Mouse (Mus musculus) limb, embryonic 10.5 days (tissue): ENCODE data around the gene Dgkh. TPM values are rescaled to one million over a fixed set of nuclear protein-coding genes. Genes with fewer than 3 reads are reported as not detected.

Experiments
- DNase-seq: peaks from one replicate; pipeline ENCODE4 v3.0.0-alpha.2; 2017; ENCODE audit warnings: low spot score
- H3K27ac ChIP-seq: fragments of 300-500 bp; sonication (generic); 2 replicates; pipeline ENCODE4 v1.5.1; 2016; ENCODE audit warnings: mild to moderate bottlenecking
- H3K27me3 ChIP-seq: fragments of 300-500 bp; sonication (generic); 2 replicates; pipeline ENCODE4 v1.6.1; 2016; ENCODE audit warnings: low read depth, mild to moderate bottlenecking; ENCODE audit not compliant: poor library complexity, severe bottlenecking
- H3K36me3 ChIP-seq: fragments of 300-500 bp; sonication (generic); 2 replicates; pipeline ENCODE4 v1.6.1; 2016; ENCODE audit warnings: mild to moderate bottlenecking, moderate library complexity
- H3K4me1 ChIP-seq: fragments of 300-500 bp; sonication (generic); 2 replicates; pipeline ENCODE4 v1.6.1; 2016
- H3K4me3 ChIP-seq: fragments of 300-500 bp; sonication (generic); 2 replicates; pipeline ENCODE4 v1.5.1; 2016; ENCODE audit warnings: mild to moderate bottlenecking, moderate library complexity
- H3K9me3 ChIP-seq: fragments of 300-500 bp; sonication (generic); replicated peaks from 2 replicates; pipeline ENCODE4 v1.6.1; 2016; ENCODE audit warnings: mild to moderate bottlenecking
- WGBS: fragments of 180-500 bp; shearing (Covaris S2); methylation state at CpG from one replicate; pipeline ENCODE4 v1.1.7; 2016; 5-methylcytosine and 5-hydroxymethylcytosine counted together
- polyA plus RNA-seq: library from polyadenylated mRNA; unstranded; fragments of >200 nt; fragmentation: Nextera tagmentation; extraction: Ambion mirVana; gene quantifications from 2 replicates; pipeline ENCODE4 v1.2.1, GENCODE M21; 2016

The Dgkh gene
- polyA plus RNA-seq, 1 experiment from 2014 or later: 0.93 TPM

GRCm38 (mm10) chr14:78705616-78706015 is 27.0 kb downstream of the Dgkh start:
- H3K9me3 ChIP-seq: no peaks in the 10 kb centered on the region
- WGBS: 90% methylated on average over 3 of the region's 3 CpGs
- H3K27ac ChIP-seq: no peak overlapping the region

DNA sequence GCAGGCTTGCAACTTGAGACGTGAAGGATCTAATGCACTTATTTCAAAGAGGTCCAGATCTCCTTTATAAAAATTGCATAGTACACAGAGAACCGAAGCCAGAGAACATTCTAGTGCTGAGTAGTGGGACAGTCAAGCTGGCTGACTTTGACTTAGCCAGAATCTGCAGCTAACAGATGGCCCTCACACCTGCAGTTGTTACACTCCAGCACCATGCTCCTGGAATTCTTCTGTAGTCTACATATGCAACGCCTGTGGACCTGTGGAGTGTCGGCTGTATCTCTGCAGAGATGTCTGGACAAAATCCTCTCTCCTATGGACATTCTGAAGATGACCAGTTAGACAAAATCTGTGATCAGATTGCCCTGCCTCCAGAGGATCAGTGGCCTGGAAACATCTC is 28.6 kb downstream of the Dgkh start:
- Histone ChIP-seq H3K4me1 (peaks cover 4% of the 10 kb centered on the region; the same call in 1 of the 2 replicates), H3K27ac (no peak overlapping the region), H3K36me3 (no peaks in the 10 kb centered on the region), H3K9me3 (no peaks in the 10 kb centered on the region), H3K27me3 (no peaks in the 10 kb centered on the region), H3K4me3 (no peak overlapping the region)
- no peak for DNase-seq
- WGBS: 94% methylated on average over 4 of the region's 4 CpGs

More at GRCm38 (mm10) chr14:78705616-78706015, 27.0 kb downstream of the Dgkh start:
- no peaks in the 10 kb centered on the region for H3K27me3 ChIP-seq
- no peaks in the 10 kb centered on the region for H3K36me3 ChIP-seq
- DNase-seq: no peak
- no peaks in the 10 kb centered on the region for H3K4me1 ChIP-seq
- no peak overlapping the region for H3K4me3 ChIP-seq

DNA sequence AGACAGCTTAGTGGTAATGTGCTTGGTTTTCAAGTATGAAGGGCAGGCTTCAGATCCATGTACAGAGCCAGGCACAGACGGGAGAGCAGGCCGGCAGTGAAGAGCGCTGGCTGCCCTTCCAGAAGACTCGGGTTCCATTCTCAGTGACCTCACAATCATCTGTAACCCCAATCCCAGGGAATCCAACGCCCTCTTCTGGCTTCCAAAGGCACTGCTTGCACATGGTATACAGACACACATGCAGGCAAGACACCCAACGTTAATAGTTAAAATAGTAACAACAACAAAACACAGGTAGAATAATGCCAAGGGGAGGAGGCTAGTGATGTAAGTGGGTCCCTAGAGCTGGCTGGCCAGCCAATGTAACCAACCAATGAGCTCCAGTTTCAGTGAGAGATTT is 29.2 kb downstream of the Dgkh start:
- 84% methylated on average over 6 of the region's 6 CpGs for WGBS
- Histone ChIP-seq H3K27ac (no peak overlapping the region), H3K4me3 (no peak overlapping the region), H3K27me3 (no peaks in the 10 kb centered on the region), H3K36me3 (no peaks in the 10 kb centered on the region), H3K9me3 (no peaks in the 10 kb centered on the region), H3K4me1 (peaks cover 4% of the 10 kb centered on the region; the same call in 1 of the 2 replicates)
- no peak for DNase-seq

GRCm38 (mm10) chr14:78702048-78702447 is 30.5 kb downstream of the Dgkh start:
- no peak overlapping the region for H3K4me3 ChIP-seq
- WGBS: 84% methylated on average over 4 of the region's 4 CpGs
- no peak for DNase-seq
- H3K36me3 ChIP-seq: no peaks in the 10 kb centered on the region
- H3K4me1 ChIP-seq: peaks cover 4% of the 10 kb centered on the region; the same call in 1 of the 2 replicates
- no peaks in the 10 kb centered on the region for H3K27me3 ChIP-seq
- no peaks in the 10 kb centered on the region for H3K9me3 ChIP-seq
- H3K27ac ChIP-seq: no peak overlapping the region

- no peak for DNase-seq
- H3K9me3 ChIP-seq: no peaks in the 10 kb centered on the region
- no peaks in the 10 kb centered on the region for H3K27me3 ChIP-seq
- WGBS: 74% methylated on average over 8 of the region's 8 CpGs
- no peak overlapping the region for H3K27ac ChIP-seq
- peaks cover 4% of the 10 kb centered on the region; the same call in 1 of the 2 replicates for H3K4me1 ChIP-seq
- no peaks in the 10 kb centered on the region for H3K36me3 ChIP-seq
- no peak overlapping the region for H3K4me3 ChIP-seq
Measured at GRCm38 (mm10) chr14:78701501-78701900, 31.1 kb downstream of the Dgkh start.

GRCm38 (mm10) chr14:78701087-78701486 is 31.5 kb downstream of the Dgkh start:
- Histone ChIP-seq H3K27ac (no peak overlapping the region), H3K4me3 (no peak overlapping the region), H3K36me3 (no peaks in the 10 kb centered on the region), H3K27me3 (no peaks in the 10 kb centered on the region), H3K4me1 (peaks cover 4% of the 10 kb centered on the region; the same call in 1 of the 2 replicates), H3K9me3 (no peaks in the 10 kb centered on the region)
- WGBS: 89% methylated on average over 9 of the region's 9 CpGs
- no peak for DNase-seq

- Histone ChIP-seq H3K4me1 (peaks cover 4% of the 10 kb centered on the region; the same call in 1 of the 2 replicates), H3K4me3 (no peak overlapping the region), H3K36me3 (no peaks in the 10 kb centered on the region), H3K27me3 (no peaks in the 10 kb centered on the region), H3K27ac (no peak overlapping the region), H3K9me3 (no peaks in the 10 kb centered on the region)
- no peak for DNase-seq
- 88% methylated on average over 3 of the region's 3 CpGs for WGBS
Measured at GRCm38 (mm10) chr14:78699634-78700033, 32.9 kb downstream of the Dgkh start.

- Histone ChIP-seq H3K27ac (no peak overlapping the region), H3K4me3 (no peak overlapping the region), H3K27me3 (no peaks in the 10 kb centered on the region), H3K9me3 (no peaks in the 10 kb centered on the region), H3K4me1 (peaks cover 4% of the 10 kb centered on the region; the same call in 1 of the 2 replicates), H3K36me3 (no peaks in the 10 kb centered on the region)
- 89% methylated on average over 5 of the region's 5 CpGs for WGBS
- DNase-seq: no peak
Measured at GRCm38 (mm10) chr14:78699196-78699595, 33.4 kb downstream of the Dgkh start.

DNA sequence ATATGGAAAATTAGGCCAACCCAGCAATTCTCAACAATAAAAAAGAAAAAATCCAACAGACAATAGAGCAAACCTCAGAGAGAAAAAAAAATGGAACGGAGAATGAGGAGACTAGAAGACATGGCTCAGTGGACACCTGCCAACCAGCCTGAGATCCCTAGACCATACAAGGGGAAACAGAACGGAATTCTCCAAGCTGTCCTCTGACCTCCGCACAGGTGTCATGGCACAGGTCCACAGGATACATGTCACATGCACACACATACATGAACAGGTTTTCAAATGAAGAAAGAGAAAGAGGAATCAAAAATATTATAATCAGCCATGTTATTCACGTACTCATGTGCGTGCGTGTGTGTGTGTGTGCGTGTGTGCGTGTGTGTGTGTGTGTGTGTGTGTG is 38.5 kb downstream of the Dgkh start:
- Histone ChIP-seq H3K4me1 (no peaks in the 10 kb centered on the region; the same call in 1 of the 2 replicates), H3K27me3 (no peaks in the 10 kb centered on the region), H3K4me3 (no peak overlapping the region), H3K27ac (no peak overlapping the region), H3K36me3 (no peaks in the 10 kb centered on the region), H3K9me3 (no peaks in the 10 kb centered on the region)
- WGBS: 94% methylated on average over 8 of the region's 8 CpGs
- no peak for DNase-seq

- no peak overlapping the region for H3K27ac ChIP-seq
- H3K4me3 ChIP-seq: no peak overlapping the region
- no peaks in the 10 kb centered on the region for H3K36me3 ChIP-seq
- no peaks in the 10 kb centered on the region for H3K27me3 ChIP-seq
- 68% methylated on average over 4 of the region's 4 CpGs for WGBS
- H3K9me3 ChIP-seq: no peaks in the 10 kb centered on the region
- no peaks in the 10 kb centered on the region; the same call in 1 of the 2 replicates for H3K4me1 ChIP-seq
- no peak for DNase-seq
Measured at GRCm38 (mm10) chr14:78692602-78693001, 40.0 kb downstream of the Dgkh start.

GRCm38 (mm10) chr14:78691926-78692487 is 40.6 kb downstream of the Dgkh start:
- DNase-seq: no peak
- no peaks in the 10 kb centered on the region; the same call in 1 of the 2 replicates for H3K4me1 ChIP-seq
- H3K36me3 ChIP-seq: no peaks in the 10 kb centered on the region
- H3K27me3 ChIP-seq: no peaks in the 10 kb centered on the region
- 52% methylated on average over 5 of the region's 5 CpGs for WGBS
- H3K27ac ChIP-seq: no peak overlapping the region
- H3K4me3 ChIP-seq: no peak overlapping the region
- no peaks in the 10 kb centered on the region for H3K9me3 ChIP-seq

- Histone ChIP-seq H3K4me1 (no peaks in the 10 kb centered on the region; the same call in 1 of the 2 replicates), H3K36me3 (no peaks in the 10 kb centered on the region), H3K4me3 (no peak overlapping the region), H3K27me3 (no peaks in the 10 kb centered on the region), H3K27ac (no peak overlapping the region), H3K9me3 (no peaks in the 10 kb centered on the region)
- DNase-seq: no peak
- WGBS: 98% methylated on average over 1 of the region's 1 CpGs
Measured at GRCm38 (mm10) chr14:78690883-78691282, 41.7 kb downstream of the Dgkh start.

DNA sequence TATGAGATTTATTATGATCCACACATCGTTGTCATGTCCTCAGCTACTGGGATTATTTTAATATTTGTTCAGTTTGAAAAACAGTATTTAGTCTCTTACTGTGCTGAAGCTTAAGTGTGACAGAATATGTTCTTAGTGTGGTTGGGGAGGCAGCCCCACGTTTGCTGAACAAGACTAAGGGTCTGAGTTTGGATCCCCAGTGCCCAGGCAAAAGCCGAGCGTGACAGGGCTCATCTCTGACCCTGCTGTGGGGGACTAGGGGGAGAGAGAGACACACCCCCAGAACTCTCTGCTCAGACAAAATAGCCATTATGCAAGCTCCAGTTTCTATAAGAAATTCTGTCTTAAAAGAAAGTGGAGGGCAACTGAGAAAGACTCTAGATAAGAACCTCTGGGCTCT is 42.2 kb downstream of the Dgkh start:
- Histone ChIP-seq H3K4me3 (no peak overlapping the region), H3K36me3 (no peaks in the 10 kb centered on the region), H3K27me3 (no peaks in the 10 kb centered on the region), H3K27ac (no peak overlapping the region), H3K9me3 (no peaks in the 10 kb centered on the region), H3K4me1 (peaks cover 2% of the 10 kb centered on the region)
- 83% methylated on average over 4 of the region's 4 CpGs for WGBS
- no peak for DNase-seq

DNA sequence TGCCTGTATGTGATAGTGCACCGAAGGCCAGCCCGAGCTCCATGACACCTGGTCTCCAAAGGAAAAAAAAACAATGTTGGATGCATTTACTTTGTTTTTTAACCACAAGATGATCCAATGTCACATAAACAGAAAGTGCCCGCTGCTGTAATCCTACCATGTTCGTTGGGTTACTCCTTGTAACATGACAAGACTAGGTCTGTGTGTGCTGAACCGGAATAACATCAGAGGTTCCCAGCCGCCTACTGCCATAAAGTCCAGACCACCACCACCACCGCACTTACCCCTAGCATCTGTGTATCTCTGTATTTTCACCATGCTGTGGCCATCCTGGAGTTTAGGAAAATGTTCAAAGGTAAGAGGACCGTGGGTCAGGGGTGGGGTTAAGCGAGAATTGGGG is 42.6 kb downstream of the Dgkh start:
- no peak overlapping the region for H3K27ac ChIP-seq
- no peaks in the 10 kb centered on the region for H3K27me3 ChIP-seq
- H3K4me1 ChIP-seq: peaks cover 6% of the 10 kb centered on the region
- no peaks in the 10 kb centered on the region for H3K36me3 ChIP-seq
- 91% methylated on average over 9 of the region's 9 CpGs for WGBS
- H3K4me3 ChIP-seq: no peak overlapping the region
- H3K9me3 ChIP-seq: no peaks in the 10 kb centered on the region
- DNase-seq: no peak
